Mouse (Mus musculus): ENCODE measurements around the gene Pros1.

GRCm38 (mm10) chr16:62942418-62943410 lies 88.6 kb downstream of the Pros1 start:
- TF ChIP-seq CTCF (IDR thresholded peaks at IDR 0.05; ENCODE audit: low read depth): no peak
- no peak for TF ChIP-seq EP300 (IDR thresholded peaks at IDR 0.05; ENCODE audit: low read depth)

Data from heart, postnatal 0 days (tissue).